Mouse (Mus musculus) CH12.LX (cell line): Measurements from ENCODE around the gene Lmf1. TPM values are rescaled to one million over a fixed set of nuclear protein-coding genes. Genes with fewer than 3 reads are reported as not detected.

Experiments used
- DNase-seq: peaks from one replicate; pipeline ENCODE4 v3.0.0-alpha.2; 2013; ENCODE audit errors: extremely low read depth
- H3K27ac ChIP-seq: 2 replicates; pipeline ENCODE4 v1.5.1; 2012; ENCODE audit warnings: low read depth, mild to moderate bottlenecking, control low read depth, moderate library complexity; ENCODE audit not compliant: insufficient read depth
- H3K27me3 ChIP-seq: replicated peaks from 2 replicates; pipeline ENCODE3; 2012; ENCODE audit warnings: inconsistent platforms
- H3K36me3 ChIP-seq, 2 experiments: replicated peaks in 1 of 2; 2 replicates each; pipeline versions ENCODE3 to v1.6.1; 2012; ENCODE audit warnings: inconsistent platforms in 1 of 2, low read length in 1 of 2, mild to moderate bottlenecking in 1 of 2, mixed read lengths in 1 of 2, moderate library complexity in 1 of 2; ENCODE audit not compliant: control insufficient read depth in 1 of 2, insufficient read depth in 1 of 2
- H3K4me1 ChIP-seq, 2 experiments: 2 replicates each; pipeline ENCODE4 v1.6.1; 2012; ENCODE audit warnings: inconsistent platforms in 1 of 2, moderate library complexity in 1 of 2; ENCODE audit not compliant: insufficient read depth in 2 of 2, control insufficient read depth in 1 of 2
- H3K4me2 ChIP-seq: 2 replicates; pipeline ENCODE4 v1.6.1; 2012; ENCODE audit warnings: low read depth, mild to moderate bottlenecking, control low read depth; ENCODE audit not compliant: poor library complexity, insufficient read depth, severe bottlenecking
- H3K4me3 ChIP-seq, 3 experiments: fragments of 150-350 bp in 1 of 3; sonication (generic) in 1 of 3; replicated peaks in 1 of 3; 2 replicates each; pipeline versions ENCODE3 to v1.5.1; 2011 to 2012; ENCODE audit warnings: low read depth in 2 of 3, low read length in 2 of 3, mild to moderate bottlenecking in 2 of 3, moderate library complexity in 2 of 3, control low read depth in 1 of 3, improper control_type of control experiment in 1 of 3, inconsistent platforms in 1 of 3, mixed read lengths in 1 of 3; ENCODE audit not compliant: poor library complexity in 1 of 3
- H3K79me2 ChIP-seq: replicated peaks from 2 replicates; pipeline ENCODE4 v1.6.1; 2012; ENCODE audit warnings: mild to moderate bottlenecking, moderate library complexity; ENCODE audit not compliant: control insufficient read depth, poor library complexity, insufficient read depth, severe bottlenecking; ENCODE audit errors: extremely low read depth
- H3K9ac ChIP-seq: 2 replicates; pipeline ENCODE4 v1.6.1; 2012; ENCODE audit warnings: low read depth, mild to moderate bottlenecking, control low read depth, moderate library complexity; ENCODE audit not compliant: insufficient read depth
- H3K9me3 ChIP-seq: replicated peaks from 2 replicates; pipeline ENCODE3; 2012; ENCODE audit warnings: low read length, inconsistent platforms, mixed read lengths
- CTCF ChIP-seq, 2 experiments: IDR thresholded peaks in 1 of 2; conservative IDR thresholded peaks in 1 of 2; 2 replicates each; pipeline ENCODE4 v1.5.1; 2011 to 2012; ENCODE audit warnings: low read depth in 2 of 2, low read length in 2 of 2, improper control_type of control experiment in 1 of 2, inconsistent platforms in 1 of 2, mild to moderate bottlenecking in 1 of 2, moderate library complexity in 1 of 2
- E2F4 ChIP-seq: IDR thresholded peaks from 2 replicates; pipeline ENCODE4 v1.6.1; 2011; ENCODE audit warnings: low read depth, low read length, improper control_type of control experiment; ENCODE audit not compliant: insufficient replicate concordance
- GABPA ChIP-seq: IDR thresholded peaks from 2 replicates; pipeline ENCODE4 v1.6.1; 2012; ENCODE audit warnings: low read depth, low read length, improper control_type of control experiment, inconsistent platforms; ENCODE audit not compliant: insufficient replicate concordance
- HCFC1 ChIP-seq: IDR thresholded peaks from 2 replicates; pipeline ENCODE4 v1.6.1; 2012; ENCODE audit warnings: low read depth, mild to moderate bottlenecking, inconsistent platforms, low read length, improper control_type of control experiment
- IRF4 ChIP-seq: IDR thresholded peaks from 2 replicates; pipeline ENCODE4 v1.6.1; 2014; ENCODE audit warnings: low read depth, mild to moderate bottlenecking, inconsistent platforms, low read length, improper control_type of control experiment
- JUND ChIP-seq: conservative IDR thresholded peaks from 2 replicates; pipeline ENCODE4 v1.6.1; 2011; ENCODE audit warnings: low read depth, low read length, improper control_type of control experiment
- MAFK ChIP-seq: IDR thresholded peaks from 2 replicates; pipeline ENCODE4 v1.6.1; 2011; ENCODE audit warnings: low read length, improper control_type of control experiment; ENCODE audit not compliant: insufficient replicate concordance
- MAX ChIP-seq: IDR thresholded peaks from 2 replicates; pipeline ENCODE4 v1.6.1; 2011; ENCODE audit warnings: low read length, improper control_type of control experiment
- MAZ ChIP-seq: IDR thresholded peaks from 2 replicates; pipeline ENCODE4 v1.6.1; 2012; ENCODE audit warnings: low read depth, mild to moderate bottlenecking, inconsistent platforms, low read length, improper control_type of control experiment, moderate library complexity
- MEF2A ChIP-seq: IDR thresholded peaks from 2 replicates; pipeline ENCODE4 v1.6.1; 2014; ENCODE audit warnings: low read depth, mild to moderate bottlenecking, inconsistent platforms, low read length, improper control_type of control experiment, borderline replicate concordance
- NELFE ChIP-seq: IDR thresholded peaks from 2 replicates; pipeline ENCODE4 v1.6.1; 2011; ENCODE audit warnings: low read depth, low read length, improper control_type of control experiment
- PAX5 ChIP-seq: IDR thresholded peaks from 2 replicates; pipeline ENCODE4 v1.6.1; 2012; ENCODE audit warnings: low read length, inconsistent platforms, mixed read lengths
- POLR2AphosphoS2 ChIP-seq: IDR thresholded peaks from 2 replicates; pipeline ENCODE4 v1.6.1; 2011; ENCODE audit warnings: low read depth, low read length, improper control_type of control experiment
- RAD21 ChIP-seq: IDR thresholded peaks from 2 replicates; pipeline ENCODE4 v1.6.1; 2011; ENCODE audit warnings: low read depth, mild to moderate bottlenecking, low read length, improper control_type of control experiment, moderate library complexity
- SMC3 ChIP-seq: IDR thresholded peaks from 2 replicates; pipeline ENCODE4 v1.6.1; 2011; ENCODE audit warnings: low read depth, low read length, improper control_type of control experiment
- TBP ChIP-seq: conservative IDR thresholded peaks from 2 replicates; pipeline ENCODE4 v1.6.1; 2011; ENCODE audit warnings: low read depth, low read length, improper control_type of control experiment
- ZC3H11A ChIP-seq: IDR thresholded peaks from 2 replicates; pipeline ENCODE4 v1.6.1; 2012; ENCODE audit warnings: low read depth, mild to moderate bottlenecking, inconsistent platforms, low read length, improper control_type of control experiment
- ZNF384 ChIP-seq: IDR thresholded peaks from 2 replicates; pipeline ENCODE4 v1.6.1; 2012; ENCODE audit warnings: low read depth, low read length, improper control_type of control experiment, inconsistent platforms
- dilution Hi-C: fragments of 300-500 bp; cut with MboI; formaldehyde crosslinking; loops from 2 replicates; pipeline ENCODE4 v1.14.3; 2020; ENCODE audit warnings: low sequenced_read_pairs; ENCODE audit not compliant: extremely low pct_unique_long_range_greater_than_20kb, extremely low pct_ligation_motif_present
- in situ Hi-C: fragments of 300-500 bp; cut with MboI; formaldehyde crosslinking; loops from 3 replicates; pipeline ENCODE4 v1.14.3; 2019; ENCODE audit warnings: low sequenced_read_pairs, low pct_ligation_motif_present, low pct_unique_long_range_greater_than_20kb, mixed read lengths
- polyA plus RNA-seq: library from polyadenylated mRNA; unstranded; fragments of >175 nt; gene quantifications from 2 replicates; pipeline ENCODE4 v1.2.1, GENCODE M21; 2012; ENCODE audit warnings: low read depth; ENCODE audit not compliant: insufficient read length
- total RNA-seq, 2 experiments: library from RNA; depleted of rRNA; stranded (reverse); fragments of 300-350 nt in 1 of 2; fragments of >200 nt in 1 of 2; gene quantifications; 2 replicates each; pipeline ENCODE4 v1.2.3; 2012 to 2014

The Lmf1 gene
- total and polyA plus RNA-seq, 3 experiments, result 13.3 to 26.9 (median 15.2) TPM

GRCm38 (mm10) chr17:25648678-25649216 lies 69.9 kb downstream of the Lmf1 start:
- H3K9me3 ChIP-seq, result peaks cover 4% of the 10 kb centered on the region
- TF ChIP-seq ZC3H11A (no peak), HCFC1 (no peak), TBP (no peak), IRF4 (no peak), RAD21 (no peak), PAX5 (no peak), E2F4 (no peak), JUND (no peak), CTCF (conservative IDR thresholded peaks at IDR 0.05 in 1 of 2, IDR thresholded peaks at IDR 0.05 in 1 of 2; ENCODE audit: low read depth in 2 of 2, low read length in 2 of 2) (no peak), MEF2A (no peak), MAZ (no peak), ZNF384 (no peak), POLR2AphosphoS2 (no peak), NELFE (no peak), GABPA (no peak), SMC3 (no peak), MAFK (no peak), MAX (no peak)
- H3K27me3 ChIP-seq, result no peaks in the 10 kb centered on the region
- H3K27ac ChIP-seq, result no peak overlapping the region
- dilution Hi-C loops, result no loop called here
- H3K9ac ChIP-seq, result no peak overlapping the region
- in situ Hi-C loops, result no loop called here
- no peaks in the 10 kb centered on the region for H3K79me2 ChIP-seq
- H3K4me2 ChIP-seq, result no peak overlapping the region
- H3K36me3 ChIP-seq, result peaks cover 15 to 44% of the 10 kb centered on the region in 2 experiments
- DNase-seq, result no peak
- peaks cover 14 to 28% of the 10 kb centered on the region in 2 experiments for H3K4me1 ChIP-seq
- no peak overlapping the region for H3K4me3 ChIP-seq

GRCm38 (mm10) chr17:25650726-25651125 lies 71.8 kb downstream of the Lmf1 start:
- H3K27me3 ChIP-seq, result no peaks in the 10 kb centered on the region
- H3K4me3 ChIP-seq, result no peak overlapping the region
- peaks cover 5 to 10% of the 10 kb centered on the region in 2 experiments for H3K4me1 ChIP-seq
- peaks cover 31 to 59% of the 10 kb centered on the region in 2 experiments for H3K36me3 ChIP-seq
- H3K27ac ChIP-seq, result no peak overlapping the region
- no peaks in the 10 kb centered on the region for H3K79me2 ChIP-seq
- dilution Hi-C loops (no loop called here), in situ Hi-C loops (no loop called here)
- no peak for DNase-seq
- no peak overlapping the region for H3K9ac ChIP-seq
- no peak for TF ChIP-seq PAX5
- TF ChIP-seq CTCF (conservative IDR thresholded peaks at IDR 0.05 in 1 of 2, IDR thresholded peaks at IDR 0.05 in 1 of 2; ENCODE audit: low read depth in 2 of 2, low read length in 2 of 2), result peak in 1 of 2 experiments; percentile 37; a peak in 2 of 4 replicates
- no peak overlapping the region for H3K4me2 ChIP-seq
- H3K9me3 ChIP-seq, result peaks cover 4% of the 10 kb centered on the region
